Mouse (Mus musculus): ENCODE measurements at regions not wholly inside any gene's neighbourhood (a gene's known extent, or its start where the extent isn't known, plus 50 kb on each side); places are given as distances from the start of the nearest gene placed in this dataset.

- no peak for ATAC-seq (ENCODE audit: insufficient read depth, low read depth)
Measured at GRCm38 (mm10) chr3:21937281-21938035, 139.0 kb upstream of the Tbl1xr1 start.

DNA sequence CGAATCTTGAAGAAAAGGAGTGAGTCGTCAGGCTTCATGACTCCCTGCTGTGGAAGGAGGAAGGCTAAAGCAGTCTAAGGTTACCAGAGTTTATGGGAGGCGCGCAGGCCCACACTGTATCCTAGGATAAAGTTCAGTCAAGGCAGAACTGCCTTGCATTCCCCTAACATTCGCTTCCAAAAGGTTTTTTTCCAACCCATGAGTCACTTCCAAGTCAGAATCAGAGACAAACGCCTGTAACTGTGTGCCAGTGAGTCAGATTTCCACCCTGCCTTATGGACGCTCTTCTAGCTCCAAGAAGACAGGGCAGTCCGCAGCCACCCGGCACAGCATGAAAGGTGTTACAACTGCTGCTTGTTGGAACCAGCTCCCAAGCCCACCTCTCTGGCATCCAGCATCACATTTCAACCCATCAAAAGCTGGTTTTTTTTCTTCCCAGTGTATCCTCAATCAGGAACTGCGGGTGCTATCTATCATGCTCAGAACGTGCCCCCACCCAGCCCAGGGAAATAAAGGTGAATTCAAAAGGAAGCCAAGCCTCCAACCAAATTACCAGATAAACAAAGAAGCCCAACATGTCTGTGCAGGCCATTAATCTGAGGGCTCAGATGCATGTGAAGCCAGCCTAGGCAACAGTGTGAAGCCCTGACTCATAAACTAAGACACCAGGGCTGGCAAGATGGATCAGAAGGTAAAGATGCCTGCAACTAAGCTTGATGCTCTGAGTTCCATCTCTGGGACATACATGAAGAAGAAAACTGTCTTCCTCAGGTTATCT lies 138.2 kb upstream of the Tbl1xr1 start:
- WGBS = 61% methylated on average over 11 of the region's 11 CpGs
- no peak for TF ChIP-seq EP300 (IDR thresholded peaks at IDR 0.05; ENCODE audit: low read depth)
- TF ChIP-seq CTCF (IDR thresholded peaks at IDR 0.05; ENCODE audit: low read depth) = no peak
- ATAC-seq (ENCODE audit: insufficient read depth, low read depth) = no peak

More at GRCm38 (mm10) chr3:21937281-21938035, 139.0 kb upstream of the Tbl1xr1 start:
- DNase-seq (ENCODE audit: low spot score) = no peak
- no peaks in the 10 kb centered on the region for H3K36me3 ChIP-seq (replicated peaks; ENCODE audit: control insufficient read depth, insufficient read depth, low read length)
- H3K4me1 ChIP-seq (ENCODE audit: control insufficient read depth, insufficient read depth) = peaks cover 14% of the 10 kb centered on the region
- no peaks in the 10 kb centered on the region for H3K27me3 ChIP-seq (ENCODE audit: control insufficient read depth, insufficient read depth, low read length)
- no peak overlapping the region for H3K27ac ChIP-seq (ENCODE audit: low read depth)
- 63% methylated on average over 7 of the region's 7 CpGs for WGBS
- TF ChIP-seq CTCF (IDR thresholded peaks at IDR 0.05; ENCODE audit: low read depth) (no peak), EP300 (IDR thresholded peaks at IDR 0.05; ENCODE audit: low read depth) (no peak)
- H3K9me3 ChIP-seq (replicated peaks; ENCODE audit: control insufficient read depth, low read length) = no peaks in the 10 kb centered on the region
- H3K4me3 ChIP-seq (ENCODE audit: low read depth, low read length) = no peak overlapping the region
- no peak overlapping the region for H3K9ac ChIP-seq (replicated peaks; ENCODE audit: low read depth, low read length)
- H3K4me2 ChIP-seq (ENCODE audit: low read depth, low read length) = no peak overlapping the region

GRCm38 (mm10) chr3:21939738-21940137 lies 136.7 kb upstream of the Tbl1xr1 start:
- DNase-seq (ENCODE audit: low spot score) = no peak
- ATAC-seq (ENCODE audit: insufficient read depth, low read depth) = no peak
- Histone ChIP-seq H3K9me3 (replicated peaks; ENCODE audit: control insufficient read depth, low read length) (no peaks in the 10 kb centered on the region), H3K4me2 (ENCODE audit: low read depth, low read length) (no peak overlapping the region), H3K27me3 (ENCODE audit: control insufficient read depth, insufficient read depth, low read length) (no peaks in the 10 kb centered on the region), H3K4me1 (ENCODE audit: control insufficient read depth, insufficient read depth) (peaks cover 14% of the 10 kb centered on the region), H3K9ac (replicated peaks; ENCODE audit: low read depth, low read length) (no peak overlapping the region), H3K4me3 (ENCODE audit: low read depth, low read length) (no peak overlapping the region), H3K27ac (ENCODE audit: low read depth) (no peak overlapping the region), H3K36me3 (replicated peaks; ENCODE audit: control insufficient read depth, insufficient read depth, low read length) (no peaks in the 10 kb centered on the region)
- WGBS = 74% methylated on average over 6 of the region's 6 CpGs
- TF ChIP-seq EP300 (IDR thresholded peaks at IDR 0.05; ENCODE audit: low read depth) = no peak
- TF ChIP-seq CTCF (IDR thresholded peaks at IDR 0.05; ENCODE audit: low read depth) = no peak

More for the DNA sequence above, 138.2 kb upstream of the Tbl1xr1 start:
- Histone ChIP-seq H3K36me3 (replicated peaks; ENCODE audit: control insufficient read depth, insufficient read depth, low read length) (no peaks in the 10 kb centered on the region), H3K9me3 (replicated peaks; ENCODE audit: control insufficient read depth, low read length) (no peaks in the 10 kb centered on the region), H3K4me1 (ENCODE audit: control insufficient read depth, insufficient read depth) (peaks cover 14% of the 10 kb centered on the region), H3K9ac (replicated peaks; ENCODE audit: low read depth, low read length) (no peak overlapping the region), H3K4me3 (ENCODE audit: low read depth, low read length) (no peak overlapping the region), H3K27ac (ENCODE audit: low read depth) (no peak overlapping the region), H3K27me3 (ENCODE audit: control insufficient read depth, insufficient read depth, low read length) (no peaks in the 10 kb centered on the region), H3K4me2 (ENCODE audit: low read depth, low read length) (no peak overlapping the region)
- no peak for DNase-seq (ENCODE audit: low spot score)

- 69% methylated on average over 2 of the region's 2 CpGs for WGBS
Measured at GRCm38 (mm10) chr3:21941596-21941995, 134.9 kb upstream of the Tbl1xr1 start.

GRCm38 (mm10) chr3:21942912-21943311 lies 133.5 kb upstream of the Tbl1xr1 start:
- H3K9me3 ChIP-seq (replicated peaks; ENCODE audit: control insufficient read depth, low read length) = no peaks in the 10 kb centered on the region
- ATAC-seq (ENCODE audit: insufficient read depth, low read depth) (no peak), DNase-seq (ENCODE audit: low spot score) (no peak)
- H3K4me1 ChIP-seq (ENCODE audit: control insufficient read depth, insufficient read depth) = no peaks in the 10 kb centered on the region
- no peak for TF ChIP-seq CTCF (IDR thresholded peaks at IDR 0.05; ENCODE audit: low read depth)
- TF ChIP-seq EP300 (IDR thresholded peaks at IDR 0.05; ENCODE audit: low read depth) = no peak
- no peaks in the 10 kb centered on the region for H3K36me3 ChIP-seq (replicated peaks; ENCODE audit: control insufficient read depth, insufficient read depth, low read length)
- no peak overlapping the region for H3K4me3 ChIP-seq (ENCODE audit: low read depth, low read length)
- no peaks in the 10 kb centered on the region for H3K27me3 ChIP-seq (ENCODE audit: control insufficient read depth, insufficient read depth, low read length)
- no peak overlapping the region for H3K9ac ChIP-seq (replicated peaks; ENCODE audit: low read depth, low read length)
- H3K27ac ChIP-seq (ENCODE audit: low read depth) = no peak overlapping the region
- no peak overlapping the region for H3K4me2 ChIP-seq (ENCODE audit: low read depth, low read length)
- 81% methylated on average over 1 of the region's 1 CpGs for WGBS

More at GRCm38 (mm10) chr3:21941596-21941995, 134.9 kb upstream of the Tbl1xr1 start:
- Histone ChIP-seq H3K27me3 (ENCODE audit: control insufficient read depth, insufficient read depth, low read length) (no peaks in the 10 kb centered on the region), H3K4me2 (ENCODE audit: low read depth, low read length) (no peak overlapping the region), H3K4me1 (ENCODE audit: control insufficient read depth, insufficient read depth) (peaks cover 9% of the 10 kb centered on the region), H3K27ac (ENCODE audit: low read depth) (no peak overlapping the region), H3K9ac (replicated peaks; ENCODE audit: low read depth, low read length) (no peak overlapping the region), H3K4me3 (ENCODE audit: low read depth, low read length) (no peak overlapping the region), H3K36me3 (replicated peaks; ENCODE audit: control insufficient read depth, insufficient read depth, low read length) (no peaks in the 10 kb centered on the region), H3K9me3 (replicated peaks; ENCODE audit: control insufficient read depth, low read length) (no peaks in the 10 kb centered on the region)
- DNase-seq (ENCODE audit: low spot score) (no peak), ATAC-seq (ENCODE audit: insufficient read depth, low read depth) (no peak)
- TF ChIP-seq CTCF (IDR thresholded peaks at IDR 0.05; ENCODE audit: low read depth) (no peak), EP300 (IDR thresholded peaks at IDR 0.05; ENCODE audit: low read depth) (no peak)

All from heart, postnatal 0 days (tissue).